Mouse (Mus musculus) c-Kit-positive CD71-positive TER-119-negative erythroid progenitor cells, embryonic 14.5 days (primary cell): Measurements from ENCODE around the gene Sec31b.

Source experiments
- DNase-seq: peaks from one replicate; pipeline ENCODE4 v3.0.0-alpha.2; 2013; ENCODE audit warnings: low read depth

Sec31b gene

GRCm38 (mm10) chr19:44545321-44546041 lies at the start of gene Sec31b:
Sec31b (minus strand) TSS chr19:44545864.
- peak; percentile 29 for DNase-seq

- no peak for DNase-seq
Measured at GRCm38 (mm10) chr19:44594180-44594579, 48.5 kb upstream of the Sec31b start.

- DNase-seq = no peak
Measured at GRCm38 (mm10) chr19:44591638-44592037, 46.0 kb upstream of the Sec31b start.

- DNase-seq = no peak
Measured at GRCm38 (mm10) chr19:44590992-44591391, 45.3 kb upstream of the Sec31b start.

GRCm38 (mm10) chr19:44589591-44590223 lies 44.0 kb upstream of the Sec31b start:
- no peak for DNase-seq

- DNase-seq = no peak
Measured at GRCm38 (mm10) chr19:44588036-44588435, 42.4 kb upstream of the Sec31b start.

GRCm38 (mm10) chr19:44582638-44583309 lies 37.1 kb upstream of the Sec31b start:
- DNase-seq = peak; percentile 67

- DNase-seq = no peak
Measured at GRCm38 (mm10) chr19:44582103-44582502, 36.4 kb upstream of the Sec31b start.

- DNase-seq = no peak
Measured at GRCm38 (mm10) chr19:44578038-44578437, 32.4 kb upstream of the Sec31b start.

GRCm38 (mm10) chr19:44576275-44576674 lies 30.6 kb upstream of the Sec31b start:
- no peak for DNase-seq

GRCm38 (mm10) chr19:44567763-44568162 lies 22.1 kb upstream of the Sec31b start:
- no peak for DNase-seq

- no peak for DNase-seq
Measured at GRCm38 (mm10) chr19:44564006-44564405, 18.3 kb upstream of the Sec31b start.

GRCm38 (mm10) chr19:44562652-44563206 lies 17.1 kb upstream of the Sec31b start, which contains the start of gene Hif1an:
Hif1an (plus strand) TSS chr19:44562850.
- peak; percentile 97 for DNase-seq

- peak; percentile 90 for DNase-seq
Measured at GRCm38 (mm10) chr19:44554861-44555590, 9.4 kb upstream of the Sec31b start, which contains the start of gene Ndufb8. Ndufb8 (minus strand) TSS chr19:44555440.

- no peak for DNase-seq
Measured at GRCm38 (mm10) chr19:44554490-44554860, 8.8 kb upstream of the Sec31b start.

- no peak for DNase-seq
Measured at GRCm38 (mm10) chr19:44553286-44553685, 7.6 kb upstream of the Sec31b start.

- no peak for DNase-seq
Measured at GRCm38 (mm10) chr19:44552731-44553130, 7.1 kb upstream of the Sec31b start, which contains the start of gene Gm20538. Gm20538 (minus strand) TSS chr19:44552831.

GRCm38 (mm10) chr19:44544775-44545174 lies 889 bp downstream of the Sec31b start:
- peak; percentile 84 for DNase-seq

- DNase-seq = no peak
Measured at GRCm38 (mm10) chr19:44544372-44544771, 1.3 kb downstream of the Sec31b start.

- no peak for DNase-seq
Measured at GRCm38 (mm10) chr19:44542694-44543178, 2.9 kb downstream of the Sec31b start.

- no peak for DNase-seq
Measured at GRCm38 (mm10) chr19:44537416-44537815, 8.2 kb downstream of the Sec31b start.

GRCm38 (mm10) chr19:44535376-44535775 lies 10.3 kb downstream of the Sec31b start:
- DNase-seq = no peak
